Mouse (Mus musculus) lung, postnatal 10 days (tissue): Measurements from ENCODE around the gene Yjefn3.
A peak's percentile ranks its signal among the peaks of the same experiment; 100 is the strongest.

Experiments used
- DNase-seq: peaks from one replicate; pipeline ENCODE4 v3.0.0; 2021

Gene Yjefn3

GRCm38 (mm10) chr8:69877992-69878391 lies 24.5 kb downstream of the Yjefn3 start:
- DNase-seq, result no peak

GRCm38 (mm10) chr8:69877396-69877795 lies 25.1 kb downstream of the Yjefn3 start:
- no peak for DNase-seq

GRCm38 (mm10) chr8:69876967-69877366 lies 25.5 kb downstream of the Yjefn3 start:
- DNase-seq, result no peak

- DNase-seq, result no peak
These were observed 26.4 kb downstream of the Yjefn3 start for GRCm38 (mm10) chr8:69876097-69876496.

GRCm38 (mm10) chr8:69874654-69875053 lies 27.9 kb downstream of the Yjefn3 start:
- DNase-seq, result no peak

- peak; percentile 80 for DNase-seq
These were observed 28.4 kb downstream of the Yjefn3 start for GRCm38 (mm10) chr8:69874155-69874554.

- DNase-seq, result no peak
These were observed 31.6 kb downstream of the Yjefn3 start for GRCm38 (mm10) chr8:69870907-69871306.

GRCm38 (mm10) chr8:69870003-69870765 lies 32.3 kb downstream of the Yjefn3 start:
- no peak for DNase-seq

GRCm38 (mm10) chr8:69867696-69868326 lies 34.7 kb downstream of the Yjefn3 start:
- peak; percentile 43 for DNase-seq

- DNase-seq, result no peak
These were observed 38.3 kb downstream of the Yjefn3 start for GRCm38 (mm10) chr8:69864180-69864579.

GRCm38 (mm10) chr8:69863387-69864020 lies 39.0 kb downstream of the Yjefn3 start:
- no peak for DNase-seq

- no peak for DNase-seq
These were observed 41.3 kb downstream of the Yjefn3 start for GRCm38 (mm10) chr8:69861251-69861650.

GRCm38 (mm10) chr8:69860807-69861206 lies 41.7 kb downstream of the Yjefn3 start:
- no peak for DNase-seq

GRCm38 (mm10) chr8:69853869-69854268 lies 48.6 kb downstream of the Yjefn3 start:
- no peak for DNase-seq

- DNase-seq, result no peak
These were observed 51.5 kb downstream of the Yjefn3 start for GRCm38 (mm10) chr8:69850926-69851506.

- DNase-seq, result no peak
These were observed 52.6 kb downstream of the Yjefn3 start for GRCm38 (mm10) chr8:69849899-69850298.

- peak; percentile 64 for DNase-seq
These were observed 53.6 kb downstream of the Yjefn3 start for GRCm38 (mm10) chr8:69848951-69849350.

GRCm38 (mm10) chr8:69847167-69848065 lies 55.1 kb downstream of the Yjefn3 start:
- no peak for DNase-seq
